Mouse (Mus musculus) layer of hippocampus, postnatal 36 days (tissue): Measurements from ENCODE around the gene BC025920. TPM values are rescaled to one million over a fixed set of nuclear protein-coding genes. Genes with fewer than 3 reads are reported as not detected.

Source experiments
- DNase-seq, 2 experiments: peaks; one replicate each; pipeline ENCODE4 v3.0.0; 2022
- total RNA-seq, 2 experiments: library from RNA; stranded (reverse); gene quantifications; 2 replicates each; pipeline ENCODE4 v1.2.3; 2021

Gene BC025920
- total RNA-seq, 2 experiments from 2014 or later = 3.6 to 3.9 TPM

DNA sequence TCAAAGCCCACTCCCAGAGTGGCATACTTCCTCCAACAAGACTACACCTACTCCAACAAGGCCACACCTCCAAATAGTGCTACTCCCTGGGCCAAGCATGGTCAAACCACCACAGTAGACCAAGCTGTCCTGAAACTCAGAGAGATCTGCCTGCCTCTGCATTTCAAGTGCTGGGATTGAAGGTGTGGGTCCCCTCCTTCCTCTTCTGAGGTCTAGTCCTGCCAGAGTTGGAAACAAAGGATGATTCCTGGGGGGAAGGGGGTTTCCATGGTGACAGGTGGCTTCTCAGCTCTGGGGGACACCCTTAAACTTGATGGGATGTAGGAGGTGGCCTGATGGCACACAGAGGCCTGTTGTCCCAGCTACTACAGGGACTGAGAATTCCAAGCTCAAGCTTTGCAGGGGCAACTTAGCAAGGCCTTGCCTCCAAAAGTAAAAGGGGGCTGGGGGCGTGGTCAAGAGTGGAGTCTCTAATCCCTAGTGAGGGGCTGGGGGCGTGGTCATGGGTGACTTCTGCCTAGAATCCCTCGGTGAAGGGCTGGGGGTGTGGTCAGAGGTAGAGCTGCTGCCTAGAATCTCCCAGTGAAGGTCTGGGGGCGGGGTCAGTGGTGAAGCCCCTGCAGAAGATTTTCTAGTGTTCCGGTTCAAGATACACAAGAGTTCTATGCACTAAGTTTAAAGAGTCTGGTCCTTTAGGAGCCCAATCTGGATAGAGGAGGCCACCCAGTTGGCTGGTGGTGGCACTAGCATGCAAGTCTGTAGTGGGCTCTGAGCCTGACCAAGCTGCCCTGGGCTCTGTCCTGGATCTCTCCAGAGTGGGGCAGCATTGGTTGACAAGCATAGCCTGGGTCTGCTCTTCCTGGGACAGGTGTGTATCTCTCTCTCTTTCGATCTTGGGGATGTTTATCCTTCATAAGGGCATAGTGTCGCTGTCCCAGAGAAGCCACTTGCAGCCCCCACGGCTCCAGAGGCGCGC is 31.7 kb upstream of the BC025920 start, which contains the start of gene Tle2:
Gene Tle2, plus strand, starts transcription at position 481 of the 976 bp plus-strand sequence.
- DNase-seq = peak in 1 of 2 experiments; percentile 3

DNA sequence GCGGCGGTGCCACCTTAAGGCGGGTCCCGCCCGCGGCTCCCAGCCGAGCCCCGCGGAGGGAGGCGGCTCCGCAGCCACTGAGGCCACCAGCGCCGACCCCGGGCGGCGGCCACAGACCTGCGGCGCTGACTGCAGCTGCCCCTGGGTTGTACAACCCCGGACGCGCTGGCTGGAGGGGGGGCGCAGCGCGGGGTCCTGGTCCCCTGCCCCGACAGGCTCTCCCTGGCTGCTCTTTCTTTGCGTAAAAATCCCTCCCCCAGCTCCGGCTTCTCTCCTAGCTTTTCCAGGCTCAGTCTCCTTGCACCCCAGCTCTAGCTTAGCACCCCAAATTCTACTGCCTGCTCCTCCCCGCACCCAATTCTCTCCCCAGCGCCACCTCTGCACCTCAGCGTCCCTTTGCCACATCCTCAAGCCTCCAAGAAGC is 30.9 kb upstream of the BC025920 start:
- DNase-seq = peak in 1 of 2 experiments; percentile 51

DNA sequence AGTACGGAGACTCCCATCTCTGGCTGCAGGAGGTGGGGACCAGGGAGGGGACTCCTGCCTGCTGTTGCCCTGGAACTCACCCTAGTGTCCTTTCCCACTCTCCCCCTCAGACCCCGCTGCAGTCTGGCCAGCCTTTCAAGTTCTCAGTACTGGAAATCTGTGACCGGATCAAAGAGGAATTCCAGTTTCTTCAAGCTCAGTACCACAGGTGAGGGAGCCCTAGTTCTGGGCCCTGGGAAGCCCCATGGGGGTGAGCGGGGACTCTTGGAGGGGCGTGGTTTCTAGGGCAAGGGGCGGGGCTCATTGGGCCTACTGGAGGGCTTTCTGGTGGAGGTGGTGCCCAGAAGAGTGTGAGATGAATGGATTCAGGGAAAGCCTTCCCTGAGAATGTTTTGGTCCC is 30.4 kb upstream of the BC025920 start:
- no peak for DNase-seq

DNA sequence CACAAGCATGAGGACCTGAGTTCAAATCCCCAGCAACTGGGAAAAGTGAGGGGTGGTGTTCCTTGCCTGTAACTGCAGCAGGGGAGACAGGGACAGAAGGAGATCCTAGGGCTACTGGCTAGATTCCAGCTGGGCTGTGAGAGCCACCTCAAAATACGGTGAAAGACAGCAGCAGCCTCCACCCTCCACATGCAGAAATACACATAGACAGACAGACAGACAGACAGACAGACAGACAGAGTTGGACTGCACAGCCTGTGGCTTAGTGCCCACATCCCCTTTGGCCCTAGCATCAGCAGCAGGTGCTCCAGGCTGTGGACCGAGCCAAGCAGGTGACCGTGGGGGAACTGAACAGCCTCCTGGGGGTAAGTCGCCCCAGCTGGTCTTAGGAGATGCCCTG is 26.1 kb upstream of the BC025920 start:
- DNase-seq = no peak

DNA sequence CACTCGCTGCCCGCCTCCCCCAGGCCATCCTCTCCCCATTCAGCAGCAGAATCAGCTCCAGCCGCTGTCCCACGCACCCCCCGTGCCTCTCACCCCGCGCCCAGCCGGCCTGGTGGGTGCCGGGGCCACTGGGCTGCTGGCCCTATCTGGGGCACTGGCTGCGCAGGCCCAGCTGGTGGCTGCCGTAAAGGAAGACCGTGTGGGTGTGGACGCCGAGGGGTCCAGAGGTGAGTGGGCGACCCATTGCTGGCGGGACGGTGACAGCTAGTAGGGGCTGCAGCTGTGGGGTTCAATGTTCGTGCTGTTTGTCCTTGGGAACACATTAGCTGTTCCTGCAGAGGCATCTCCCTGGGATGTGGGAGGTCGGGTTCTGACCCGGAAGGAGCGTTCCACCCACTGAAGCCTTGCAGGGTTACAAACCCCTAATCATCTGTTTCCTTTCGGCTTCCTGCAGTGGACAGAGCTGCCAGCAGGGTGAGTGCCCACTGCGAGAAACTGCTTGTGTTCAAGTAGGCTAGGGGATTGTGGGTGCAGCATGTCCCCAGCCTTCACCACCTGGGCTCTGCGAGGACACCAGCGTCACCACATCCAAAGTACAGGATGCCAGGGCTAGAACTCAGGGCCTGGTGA is 25.5 kb upstream of the BC025920 start:
- no peak for DNase-seq

DNA sequence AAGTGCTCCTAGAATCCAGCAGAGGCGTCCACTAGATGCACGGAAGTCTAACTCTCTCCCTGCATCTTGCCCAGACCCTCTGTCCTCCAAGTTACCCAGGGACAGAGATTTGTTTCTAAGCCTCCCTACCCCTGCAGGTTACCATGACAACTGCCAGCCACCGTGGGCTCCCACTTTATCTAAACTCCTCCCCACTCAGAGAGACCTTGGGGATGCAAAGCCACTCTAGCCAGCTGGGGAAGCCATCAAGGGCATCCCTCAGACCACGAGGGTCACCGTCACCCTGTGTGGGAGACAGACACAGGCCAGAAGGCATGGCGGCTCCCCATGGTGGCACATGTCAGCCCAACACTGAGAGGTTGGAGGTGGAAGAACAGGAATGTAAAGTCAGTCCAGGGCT is 22.7 kb upstream of the BC025920 start:
- no peak for DNase-seq

DNA sequence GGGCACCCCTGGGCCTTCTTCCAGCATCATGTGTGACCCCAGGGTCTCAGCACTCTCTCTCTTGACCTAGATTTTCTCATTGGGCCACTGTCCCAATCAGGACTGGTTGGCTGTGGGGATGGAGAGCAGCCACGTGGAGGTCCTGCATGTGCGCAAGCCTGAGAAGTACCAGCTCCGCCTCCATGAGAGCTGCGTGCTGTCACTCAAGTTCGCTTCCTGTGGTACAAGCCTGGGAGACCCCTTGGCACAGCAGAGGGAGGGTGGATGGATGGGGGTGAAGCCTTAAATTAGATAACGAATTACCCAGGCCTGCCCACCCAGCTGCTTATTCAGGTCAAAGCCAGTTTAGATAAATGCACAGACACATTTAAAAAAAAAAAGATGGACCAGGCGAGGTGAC is 17.3 kb upstream of the BC025920 start:
- no peak for DNase-seq

DNA sequence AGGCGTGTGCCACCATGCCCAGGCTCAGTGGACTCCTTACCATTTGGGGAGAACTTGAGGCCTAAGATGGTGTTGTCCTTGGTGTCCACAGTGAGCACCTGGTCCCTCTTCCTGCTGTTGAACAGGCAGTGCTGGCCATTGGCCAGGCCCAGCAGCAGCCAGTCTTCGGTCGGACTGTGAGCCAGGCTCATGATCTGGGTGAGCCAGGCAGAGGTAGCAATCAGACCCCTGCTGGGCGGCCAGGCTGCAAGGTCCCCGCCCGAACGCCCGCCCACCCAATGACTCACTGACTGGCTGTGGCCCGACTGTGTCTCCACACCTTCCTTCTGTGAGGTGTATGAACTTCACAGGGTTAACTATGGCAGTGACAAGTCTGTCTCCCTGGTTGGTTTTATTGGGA is 14.2 kb upstream of the BC025920 start:
- DNase-seq = no peak

DNA sequence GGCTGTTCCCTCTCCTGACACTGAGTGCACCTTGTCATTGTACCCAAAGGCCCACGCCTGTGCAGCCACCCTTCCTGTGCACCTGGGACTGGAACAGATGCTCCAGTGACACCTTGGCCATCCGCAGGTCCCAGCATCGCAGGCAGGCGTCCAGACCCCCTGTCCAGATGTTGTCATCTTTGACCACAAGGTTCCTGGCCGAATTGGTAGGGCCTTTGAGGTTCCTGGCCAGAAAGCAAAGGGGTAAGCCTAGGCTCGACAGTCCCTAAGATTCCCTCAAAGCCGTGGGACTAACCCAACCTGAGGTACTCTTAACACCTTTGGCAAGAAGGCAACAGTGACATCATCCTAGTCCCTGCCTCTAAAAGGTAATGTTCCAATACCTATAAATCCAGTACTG is 13.4 kb upstream of the BC025920 start:
- no peak for DNase-seq

DNA sequence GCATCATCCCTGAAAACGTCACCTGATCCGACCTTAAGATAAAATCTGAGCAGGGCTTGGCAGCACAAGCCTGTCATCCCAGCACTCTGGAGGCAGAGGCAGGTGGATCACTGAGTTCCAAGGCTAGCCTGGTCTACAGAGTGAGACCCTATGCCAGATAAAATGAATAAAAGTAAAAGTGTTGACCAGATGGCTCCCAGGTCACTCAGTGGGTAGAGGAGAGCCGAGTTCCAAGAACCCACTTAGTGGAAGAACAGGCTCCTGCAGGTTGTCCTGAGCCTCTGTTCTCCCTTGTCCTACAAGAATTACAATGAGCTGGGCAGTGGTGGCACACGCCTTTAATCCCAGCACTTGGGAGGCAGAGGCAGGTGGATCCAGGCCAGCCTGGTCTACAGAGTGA is 12.8 kb upstream of the BC025920 start:
- DNase-seq = no peak

DNA sequence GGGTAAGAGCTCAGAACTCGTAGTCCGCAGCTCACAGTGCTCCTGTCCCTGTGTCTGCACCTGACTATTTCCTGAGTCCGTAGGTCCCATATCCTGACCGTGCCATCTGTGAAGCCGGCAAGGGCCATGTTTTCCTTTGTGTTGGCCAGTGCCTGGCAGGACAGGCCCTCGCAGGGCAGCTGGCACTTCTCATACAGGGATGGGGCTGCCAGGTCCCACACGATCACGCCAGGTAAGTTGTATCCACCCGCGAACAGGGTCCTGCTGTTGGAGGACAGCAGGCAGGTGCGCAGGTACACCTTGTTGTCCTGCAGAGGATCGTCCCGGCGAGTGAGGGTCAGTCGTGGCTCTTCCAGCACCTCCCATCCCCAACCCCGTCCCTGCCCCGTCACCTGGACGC is 12.1 kb upstream of the BC025920 start:
- no peak for DNase-seq

DNA sequence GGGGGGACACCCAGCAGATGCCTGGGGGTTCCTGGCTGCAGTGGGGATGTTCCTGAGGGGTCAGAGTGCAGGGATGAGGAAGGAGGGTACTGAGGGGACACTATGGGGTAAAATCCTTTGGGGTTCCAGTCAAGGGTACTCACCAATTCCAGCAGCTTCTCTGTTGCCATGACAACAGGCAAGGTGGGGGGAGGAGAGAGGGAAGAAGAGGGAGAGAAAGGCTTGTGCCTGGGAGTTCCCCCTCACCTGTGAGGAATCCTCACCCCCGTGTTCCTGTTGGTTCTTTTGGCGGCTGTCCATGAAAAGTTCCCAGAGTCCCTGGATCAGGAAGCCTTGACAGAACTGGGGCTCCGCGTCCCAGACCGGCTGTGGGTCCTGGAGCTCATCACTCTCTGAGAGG is 10.5 kb upstream of the BC025920 start:
- DNase-seq = no peak

DNA sequence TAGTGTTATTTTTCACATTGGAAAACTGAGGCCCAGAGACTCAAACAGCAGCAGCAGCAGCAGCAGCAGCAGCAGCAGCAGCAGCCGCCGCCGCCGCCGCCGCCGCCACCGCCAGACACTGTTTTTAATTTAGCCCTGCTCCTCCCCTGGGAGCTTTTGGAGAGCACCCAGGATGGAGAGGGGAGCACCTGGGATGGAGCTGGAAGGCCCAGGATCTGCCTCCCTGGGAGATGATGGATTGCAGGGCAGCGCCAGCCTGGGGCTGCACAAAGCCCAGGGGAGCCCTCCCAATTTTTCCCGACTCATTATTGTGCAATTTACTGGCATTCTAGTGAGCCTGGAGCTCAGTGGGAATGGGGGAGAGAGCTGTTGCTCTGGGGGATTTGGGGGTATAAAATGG is 9.5 kb upstream of the BC025920 start:
- no peak for DNase-seq

DNA sequence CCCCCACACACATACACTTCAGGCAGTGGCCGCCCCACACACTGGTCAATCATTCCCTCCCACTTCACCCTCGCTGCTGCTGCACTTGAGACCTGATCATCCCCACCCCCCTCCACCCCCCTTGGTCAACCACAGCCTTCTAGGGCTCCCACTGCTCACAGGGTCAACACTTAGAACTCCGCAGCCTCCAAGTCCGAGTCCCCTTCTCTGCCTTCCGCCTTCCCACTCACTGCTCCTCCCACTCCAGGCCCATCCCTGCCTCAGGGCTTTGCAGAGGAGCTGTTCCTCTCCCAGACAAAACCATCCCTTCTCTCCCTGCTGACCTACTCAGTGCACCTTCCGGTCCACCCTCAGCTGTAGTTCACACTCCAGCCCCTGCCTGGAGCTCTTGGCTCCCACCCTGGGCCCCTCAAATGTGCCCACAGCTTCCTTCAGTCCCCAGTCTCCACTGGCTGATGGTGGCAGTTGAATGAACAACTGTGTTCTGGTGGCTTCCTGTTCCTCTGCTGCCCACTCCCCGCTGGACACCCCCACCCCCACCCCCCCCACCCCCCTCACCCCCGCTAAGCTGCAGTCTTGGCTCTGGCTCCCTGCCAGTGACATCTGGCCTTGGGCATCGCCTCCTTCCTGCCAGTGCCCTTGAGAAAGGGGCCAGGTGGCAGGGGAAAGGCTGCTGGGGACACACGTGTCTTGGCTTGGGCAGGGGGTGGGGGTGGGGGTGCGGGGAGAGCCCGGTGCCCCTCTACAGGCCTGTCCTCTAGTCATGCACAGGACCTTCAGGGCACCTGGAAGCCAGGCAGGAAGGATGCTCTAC is 8.7 kb upstream of the BC025920 start:
- no peak for DNase-seq

DNA sequence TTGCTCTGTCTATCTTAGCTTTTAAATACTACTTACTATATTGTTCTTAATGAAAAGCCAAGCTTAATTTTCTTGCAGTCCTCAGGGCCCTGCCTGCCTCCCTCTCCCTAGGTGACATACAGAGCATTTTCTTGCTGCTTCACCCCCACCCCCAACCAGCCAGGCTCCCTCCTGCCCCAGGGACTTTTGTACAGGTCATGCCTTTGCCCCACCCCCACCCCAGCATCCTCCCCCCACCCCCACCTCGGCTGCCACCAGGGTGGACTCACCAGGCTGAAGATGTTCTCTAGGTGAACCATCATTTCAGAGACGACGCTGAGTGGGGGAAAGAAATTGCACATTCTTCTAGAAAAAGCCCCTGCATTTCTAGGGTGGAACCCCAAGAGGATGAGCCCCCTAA is 7.7 kb upstream of the BC025920 start:
- no peak for DNase-seq

DNA sequence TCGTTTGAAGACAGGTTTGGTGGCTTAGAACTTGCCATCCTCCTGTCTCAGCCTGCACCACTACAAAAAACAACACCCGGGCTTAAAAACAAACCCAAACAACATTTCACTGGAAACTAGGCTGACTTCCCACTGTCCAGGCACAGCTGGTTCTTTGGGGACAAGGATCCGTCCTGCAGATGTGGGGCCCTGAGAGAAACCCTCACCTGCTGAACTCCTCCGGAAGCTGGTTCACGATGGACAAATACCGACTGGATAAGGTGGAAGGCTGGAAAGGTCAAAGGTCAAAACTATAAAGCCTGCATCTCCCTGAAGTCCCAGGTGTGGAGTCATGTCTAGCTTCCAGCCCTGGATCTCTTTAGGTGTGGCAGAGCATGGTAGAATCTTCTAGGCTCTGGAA is 7.2 kb upstream of the BC025920 start:
- DNase-seq = no peak

DNA sequence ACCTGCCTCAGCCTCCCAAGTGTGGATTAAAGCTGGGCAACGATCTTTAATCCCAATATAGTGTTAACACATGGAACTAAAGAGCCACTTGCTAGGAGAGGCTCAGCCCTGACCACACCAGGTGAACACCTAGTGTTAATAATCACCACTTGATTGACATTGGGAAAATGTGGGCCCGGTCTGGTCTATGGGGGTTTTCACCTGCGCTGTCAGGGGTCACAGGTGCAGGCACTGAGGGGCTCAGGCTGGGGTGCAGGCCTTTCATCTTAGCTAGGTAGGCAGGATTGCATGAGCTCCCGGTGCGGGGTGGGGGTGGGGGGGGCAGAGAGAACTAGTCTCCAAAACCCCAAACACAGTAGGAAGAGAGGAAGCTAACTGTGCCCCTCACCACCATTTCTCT is 6.4 kb upstream of the BC025920 start:
- DNase-seq = no peak

DNA sequence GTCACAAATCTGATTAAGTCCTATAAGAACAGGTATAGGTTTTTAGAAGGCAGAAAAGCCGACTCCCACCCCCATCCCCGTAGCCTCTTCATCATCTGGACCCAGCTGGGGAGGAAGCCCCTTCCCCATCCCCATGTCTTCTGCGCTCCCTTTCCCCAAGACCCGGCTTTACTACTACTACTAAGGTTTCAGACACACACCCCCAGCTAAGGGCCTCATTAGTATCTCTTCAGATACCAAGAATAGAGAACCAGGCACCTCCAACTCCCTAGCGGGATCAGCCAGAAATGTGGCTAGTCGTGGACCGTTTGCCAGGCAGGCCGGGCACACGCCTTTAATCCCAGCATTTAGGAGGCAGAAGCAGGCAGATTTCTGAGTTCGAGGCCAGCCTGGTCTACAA is 6.0 kb upstream of the BC025920 start:
- DNase-seq = no peak

DNA sequence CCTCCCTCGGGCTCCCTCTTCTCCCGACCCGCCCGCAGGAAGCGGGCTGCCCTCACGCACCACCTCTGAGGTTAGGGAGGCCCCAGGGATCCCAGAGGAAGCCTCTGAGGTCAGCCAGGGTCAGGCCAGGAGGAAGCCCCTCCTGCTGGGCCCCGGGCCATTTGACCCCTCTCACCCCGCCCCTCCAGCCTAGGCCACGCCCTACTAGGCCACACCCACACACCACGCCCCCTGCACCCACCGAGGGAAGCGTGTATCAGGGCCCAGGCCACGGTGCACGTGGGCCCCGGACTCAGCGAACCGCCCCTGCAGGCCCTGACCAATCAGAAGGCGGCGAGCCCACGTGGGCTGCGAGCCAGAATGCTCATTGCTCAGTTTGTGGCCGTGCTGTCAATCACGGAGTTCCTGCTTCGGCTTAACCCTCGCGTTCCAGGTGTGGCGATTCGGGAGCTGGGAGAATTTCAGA is 5.3 kb upstream of the BC025920 start, which contains the start of gene Tle6:
Gene Tle6, minus strand, starts transcription at position 336 of the 466 bp plus-strand sequence.
- DNase-seq = peak; percentile 86 to 89

DNA sequence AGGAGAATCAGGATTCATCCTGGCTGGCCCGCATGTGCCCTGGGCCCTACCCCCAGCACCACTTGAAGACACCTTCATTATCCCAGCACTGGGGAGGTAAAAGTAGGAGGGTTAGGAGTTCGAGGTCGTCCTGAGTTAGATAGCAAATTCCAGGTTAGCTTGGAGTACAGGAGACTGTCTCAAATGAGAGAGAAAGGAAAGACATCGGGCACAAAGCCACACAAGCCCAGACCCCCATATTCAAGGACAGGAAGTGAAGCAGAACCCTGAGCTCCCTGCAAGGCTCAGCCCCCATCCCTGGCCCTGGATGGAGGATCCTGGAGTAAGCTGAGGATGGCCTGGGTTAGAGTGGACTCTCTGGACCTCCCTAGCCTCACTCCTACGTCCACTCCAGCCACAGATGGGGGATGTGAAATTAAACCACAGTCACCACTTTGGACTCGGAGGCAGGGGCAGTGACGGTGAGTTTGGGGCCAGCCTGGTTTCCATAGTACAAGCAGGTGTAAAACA is 4.6 kb upstream of the BC025920 start:
- no peak for DNase-seq

DNA sequence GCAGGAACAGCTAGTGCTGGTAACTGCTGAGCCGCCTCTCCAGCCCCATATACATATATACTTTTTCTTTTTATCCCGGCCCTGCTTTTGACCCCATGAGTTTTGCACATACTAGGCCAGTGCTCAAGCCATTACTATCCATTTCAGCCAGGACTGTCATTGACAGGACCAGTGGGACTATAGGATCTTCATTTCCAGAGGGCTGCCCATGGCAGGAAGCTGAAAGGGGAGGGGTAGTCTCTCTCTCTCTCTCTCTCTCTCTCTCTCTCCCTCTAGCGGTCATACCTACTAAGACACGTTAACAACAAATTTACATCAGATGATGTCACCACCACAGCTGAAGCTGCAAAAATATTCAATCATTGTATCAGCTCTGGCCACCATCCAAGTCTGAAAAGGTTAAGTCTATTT is 3.3 kb upstream of the BC025920 start:
- DNase-seq = no peak
